ENCODE assay signal across 18 mouse cellular contexts in genomic region chr1:64716589-64717304, GRCm38 (mm10). TPM values are rescaled to one million over a fixed set of nuclear protein-coding genes. Genes with fewer than 3 reads are reported as not detected.
DNase-seq lines count a peak whose midpoint lies in the region; ATAC-seq and TF ChIP-seq lines count a peak whose summit lies in the region.
"Had no signal": no experiment of that assay in that cellular context is flagged by ENCODE, and none has a peak within 500 bp of the region (broad histone marks: within the 10 kb centered on the region; RNA-seq: fewer than 3 reads in every experiment).

No protein-coding gene starts in this region.

- H3K4me2 ChIP-seq in heart, embryonic 11.5 days: no peak overlapping the region
- no peak overlapping the region for H3K4me2 ChIP-seq in heart, postnatal 0 days (ENCODE audit: low read depth, low read length)
- no peak overlapping the region for H3K4me2 ChIP-seq in stomach, embryonic 16.5 days (ENCODE audit: low read depth, low read length)
- no peak overlapping the region for H3K4me2 ChIP-seq in stomach, postnatal 0 days (replicated peaks; ENCODE audit: low read depth)
- H3K4me2 ChIP-seq: hindbrain, embryonic 12.5 days; intestine, embryonic 15.5 days; midbrain, embryonic 12.5 days; neural tube, embryonic 12.5 days had no signal

- no peak overlapping the region for H3K27ac ChIP-seq in heart, embryonic 11.5 days (ENCODE audit: low read depth, low read length)
- H3K27ac ChIP-seq in heart, postnatal 0 days (ENCODE audit: low read depth): 0 out of 2 replicates have a peak overlapping the region, but pooled peaks have one; percentile 4
- no peak overlapping the region for H3K27ac ChIP-seq in stomach, embryonic 16.5 days (ENCODE audit: low read length)
- no peak overlapping the region for H3K27ac ChIP-seq in stomach, postnatal 0 days (replicated peaks)
- H3K27ac ChIP-seq: gastrocnemius, adult 2 months; hindbrain, embryonic 12.5 days; hindbrain, postnatal 0 days; intestine, embryonic 15.5 days; kidney, postnatal 0 days; liver, embryonic 14.5 days; midbrain, embryonic 12.5 days; neural tube, embryonic 12.5 days had no signal

- no peaks in the 10 kb centered on the region for H3K27me3 ChIP-seq in heart, embryonic 11.5 days (ENCODE audit: control insufficient read depth, insufficient read depth, low read length)
- no peaks in the 10 kb centered on the region for H3K27me3 ChIP-seq in heart, postnatal 0 days (ENCODE audit: control insufficient read depth, insufficient read depth, low read length)
- H3K27me3 ChIP-seq in stomach, embryonic 16.5 days (ENCODE audit: control insufficient read depth, insufficient read depth, low read length): no peaks in the 10 kb centered on the region
- H3K27me3 ChIP-seq in stomach, postnatal 0 days (ENCODE audit: control insufficient read depth, insufficient read depth, low read length): no peaks in the 10 kb centered on the region
- H3K27me3 ChIP-seq: hindbrain, embryonic 12.5 days; intestine, embryonic 15.5 days; megakaryocyte, embryonic 14.5 days; midbrain, embryonic 12.5 days; neural tube, embryonic 12.5 days had no signal

- no peak for TF ChIP-seq EP300 in heart, postnatal 0 days (IDR thresholded peaks at IDR 0.05; ENCODE audit: low read depth)
- TF ChIP-seq EP300 in stomach, postnatal 0 days (optimal IDR thresholded peaks at IDR 0.05): no peak

- no peaks in the 10 kb centered on the region for H3K36me3 ChIP-seq in heart, embryonic 11.5 days (ENCODE audit: control insufficient read depth, insufficient read depth, low read length)
- H3K36me3 ChIP-seq in heart, postnatal 0 days (replicated peaks; ENCODE audit: control insufficient read depth, insufficient read depth, low read length): peaks cover 18% of the 10 kb centered on the region
- no peaks in the 10 kb centered on the region for H3K36me3 ChIP-seq in stomach, embryonic 16.5 days (ENCODE audit: control insufficient read depth, insufficient read depth, low read length)
- H3K36me3 ChIP-seq in stomach, postnatal 0 days (ENCODE audit: control insufficient read depth, insufficient read depth, low read length): 0 out of 2 replicates have a peak, but pooled peaks cover 7% of the 10 kb centered on the region
- H3K36me3 ChIP-seq: intestine, embryonic 15.5 days had no signal

- TF ChIP-seq CTCF in heart, postnatal 0 days (IDR thresholded peaks at IDR 0.05; ENCODE audit: low read depth): no peak
- no peak for TF ChIP-seq CTCF in stomach, postnatal 0 days (IDR thresholded peaks at IDR 0.05; ENCODE audit: low read depth)

- 75% methylated on average over 7 of the region's 7 CpGs for WGBS in heart, embryonic 11.5 days (ENCODE audit: insufficient replicate concordance)
- WGBS in heart, postnatal 0 days: 43% methylated on average over 7 of the region's 7 CpGs
- WGBS in stomach, embryonic 16.5 days: 74% methylated on average over 7 of the region's 7 CpGs
- 64% methylated on average over 7 of the region's 7 CpGs for WGBS in stomach, postnatal 0 days

- ATAC-seq in heart, embryonic 11.5 days (replicated peaks; ENCODE audit: insufficient number of reproducible peaks, low FRiP score, low TSS enrichment): no peak
- ATAC-seq in heart, postnatal 0 days (ENCODE audit: insufficient read depth, low read depth): no peak
- peak; percentile 25; the same call in 1 of the 2 replicates for ATAC-seq in stomach, embryonic 16.5 days (ENCODE audit: insufficient read depth, low FRiP score)
- no peak for ATAC-seq in stomach, postnatal 0 days (ENCODE audit: low FRiP score, low TSS enrichment)

- H3K4me1 ChIP-seq in heart, embryonic 11.5 days (ENCODE audit: control insufficient read depth, insufficient read depth, low read length): peaks cover 5% of the 10 kb centered on the region; the same call in 1 of the 2 replicates
- H3K4me1 ChIP-seq in heart, postnatal 0 days (ENCODE audit: control insufficient read depth, insufficient read depth): 0 out of 2 replicates have a peak, but pooled peaks cover 4% of the 10 kb centered on the region
- H3K4me1 ChIP-seq in stomach, embryonic 16.5 days (ENCODE audit: control insufficient read depth, insufficient read depth, low read length): no peaks in the 10 kb centered on the region; the same call in 1 of the 2 replicates
- H3K4me1 ChIP-seq in stomach, postnatal 0 days (replicated peaks; ENCODE audit: control insufficient read depth, insufficient read depth): no peaks in the 10 kb centered on the region; the same call in 1 of the 2 replicates
- H3K4me1 ChIP-seq: intestine, embryonic 15.5 days; neural tube, embryonic 12.5 days had no signal

- no peak overlapping the region for H3K9ac ChIP-seq in heart, embryonic 11.5 days (ENCODE audit: low read depth, low read length)
- no peak overlapping the region for H3K9ac ChIP-seq in heart, postnatal 0 days (replicated peaks; ENCODE audit: low read depth, low read length)
- no peak overlapping the region for H3K9ac ChIP-seq in stomach, embryonic 16.5 days (ENCODE audit: low read length)
- H3K9ac ChIP-seq in stomach, postnatal 0 days (ENCODE audit: low read length): no peak overlapping the region
- H3K9ac ChIP-seq: hindbrain, embryonic 12.5 days; intestine, embryonic 15.5 days; liver, embryonic 14.5 days; midbrain, embryonic 12.5 days; neural tube, embryonic 12.5 days had no signal

- H3K4me3 ChIP-seq in heart, embryonic 11.5 days (ENCODE audit: low read depth, low read length): no peak overlapping the region
- H3K4me3 ChIP-seq in heart, postnatal 0 days (ENCODE audit: low read depth, low read length): no peak overlapping the region
- no peak overlapping the region for H3K4me3 ChIP-seq in stomach, embryonic 16.5 days (replicated peaks; ENCODE audit: low read length)
- no peak overlapping the region for H3K4me3 ChIP-seq in stomach, postnatal 0 days (ENCODE audit: low read depth, low read length)
- H3K4me3 ChIP-seq: gastrocnemius, adult 2 months; hindbrain, embryonic 12.5 days; intestine, embryonic 15.5 days; megakaryocyte, embryonic 14.5 days; midbrain, embryonic 12.5 days; myocyte; neural tube, embryonic 12.5 days had no signal

- peak; percentile 16 to 38 for DNase-seq in heart, adult 18-20 months
- no peak for DNase-seq in heart, postnatal 0 days (ENCODE audit: low spot score)
- DNase-seq in heart, adult 8-10 months (ENCODE audit: low spot score): no peak
- no peak for DNase-seq in stomach, postnatal 0 days (ENCODE audit: low spot score)
- peak; percentile 17 for DNase-seq in lung, postnatal 36 days
- no peak for DNase-seq in gastrocnemius, adult 8-10 months (ENCODE audit: low spot score in 2 of 2)

- no peaks in the 10 kb centered on the region for H3K9me3 ChIP-seq in heart, embryonic 11.5 days (replicated peaks; ENCODE audit: control insufficient read depth, low read length)
- no peaks in the 10 kb centered on the region for H3K9me3 ChIP-seq in heart, postnatal 0 days (replicated peaks; ENCODE audit: control insufficient read depth, low read length)
- no peaks in the 10 kb centered on the region for H3K9me3 ChIP-seq in stomach, embryonic 16.5 days (replicated peaks; ENCODE audit: control insufficient read depth, low read length)
- no peaks in the 10 kb centered on the region for H3K9me3 ChIP-seq in stomach, postnatal 0 days (ENCODE audit: control insufficient read depth, low read length)
- H3K9me3 ChIP-seq: hindbrain, embryonic 12.5 days; intestine, embryonic 15.5 days; megakaryocyte, embryonic 14.5 days; midbrain, embryonic 12.5 days; neural tube, embryonic 12.5 days had no signal

RNA-seq across cellular contexts. Expression of gene Fzd5, which starts 20.8 kb away (rescaled TPM):
- total RNA-seq in heart, adult 18-20 months (2021): 1 to 10 TPM; 3.9 to 4.4 TPM
- polyA plus RNA-seq in heart, embryonic 11.5 days (2014; fragmentation: Nextera tagmentation; extraction: Ambion mirVana): 1.4 and 2.2 TPM in 2 replicates
- 6.0 and 17.9 TPM in 2 replicates for total RNA-seq in heart, postnatal 0 days (2014; rRNA removed; ENCODE audit: low replicate concordance)
- polyA plus RNA-seq in heart, postnatal 0 days (2015; fragmentation: Nextera tagmentation; extraction: Ambion mirVana): 1.3 and 1.4 TPM in 2 replicates
- 1 to 10 TPM; 3.9 to 4.4 (median 4.3) TPM for total RNA-seq in heart, adult 8-10 months (2022)
- 5.5 and 5.7 TPM in 2 replicates for polyA plus RNA-seq in stomach, embryonic 16.5 days (2015; fragmentation: Nextera tagmentation; extraction: Ambion mirVana)
- polyA plus RNA-seq in stomach, postnatal 0 days (2015; fragmentation: Nextera tagmentation; extraction: Ambion mirVana): 3.7 and 3.8 TPM in 2 replicates
- total RNA-seq in gastrocnemius, adult 8-10 months (2022): 1 to 10 TPM; 1.2 to 2.0 (median 1.8) TPM

RNA-seq across cellular contexts. Expression of gene Ccnyl1, which starts 26.5 kb away (rescaled TPM):
- total RNA-seq in heart, adult 18-20 months (2021): 10 to 100 TPM; 12.3 to 12.9 TPM
- polyA plus RNA-seq in heart, embryonic 11.5 days (2014; fragmentation: Nextera tagmentation; extraction: Ambion mirVana): 6.1 and 6.8 TPM in 2 replicates
- 9.7 and 12.7 TPM in 2 replicates for total RNA-seq in heart, postnatal 0 days (2014; rRNA removed; ENCODE audit: low replicate concordance)
- 2.5 and 3.4 TPM in 2 replicates for polyA plus RNA-seq in heart, postnatal 0 days (2015; fragmentation: Nextera tagmentation; extraction: Ambion mirVana)
- 10 to 100 TPM; 10.3 to 16.9 (median 12.9) TPM for total RNA-seq in heart, adult 8-10 months (2022)
- polyA plus RNA-seq in stomach, embryonic 16.5 days (2015; fragmentation: Nextera tagmentation; extraction: Ambion mirVana): 3.5 and 4.0 TPM in 2 replicates
- polyA plus RNA-seq in stomach, postnatal 0 days (2015; fragmentation: Nextera tagmentation; extraction: Ambion mirVana): 3.9 and 4.0 TPM in 2 replicates
- total RNA-seq in gastrocnemius, adult 8-10 months (2022): 10 to 100 TPM; 17.3 to 28.6 (median 22.4) TPM

Comparison
In these comparisons a context has a peak if more than half of its experiments do, and no peak if none do; other contexts are left out.
1. DNase-seq: peak in heart, adult 18-20 months (2 of 2) and lung, postnatal 36 days (single experiment); none in heart, postnatal 0 days (single experiment), heart, adult 8-10 months (single experiment), stomach, postnatal 0 days (single experiment) and gastrocnemius, adult 8-10 months (0 of 2).